Mouse (Mus musculus) brown adipose tissue, adult 24 weeks (tissue): ENCODE measurements around the gene Dennd2a. TPM values are rescaled to one million over a fixed set of nuclear protein-coding genes. Genes with fewer than 3 reads are reported as not detected.

Source experiments
- H3K27ac ChIP-seq: fragments of 200-500 bp; replicated peaks from 2 replicates; pipeline ENCODE4 v1.5.1; 2012; ENCODE audit warnings: low read depth, mild to moderate bottlenecking, low read length
- H3K4me1 ChIP-seq: fragments of 200-500 bp; 2 replicates; pipeline ENCODE4 v1.6.1; 2012; ENCODE audit warnings: low read length, mixed read lengths; ENCODE audit not compliant: control insufficient read depth, insufficient read depth, insufficient read length
- H3K4me3 ChIP-seq: fragments of 200-500 bp; 2 replicates; pipeline ENCODE4 v1.5.1; 2012; ENCODE audit warnings: low read depth, mild to moderate bottlenecking, low read length, moderate library complexity; ENCODE audit not compliant: insufficient read depth
- polyA plus RNA-seq: library from polyadenylated mRNA; stranded (reverse); fragments of >200 nt; gene quantifications from 2 replicates; pipeline ENCODE4 v1.2.4, GENCODE M21; 2012; ENCODE audit not compliant: missing spikeins, insufficient read depth, insufficient read length

The Dennd2a gene
- polyA plus RNA-seq, 1 experiment, result 1.7 TPM

DNA sequence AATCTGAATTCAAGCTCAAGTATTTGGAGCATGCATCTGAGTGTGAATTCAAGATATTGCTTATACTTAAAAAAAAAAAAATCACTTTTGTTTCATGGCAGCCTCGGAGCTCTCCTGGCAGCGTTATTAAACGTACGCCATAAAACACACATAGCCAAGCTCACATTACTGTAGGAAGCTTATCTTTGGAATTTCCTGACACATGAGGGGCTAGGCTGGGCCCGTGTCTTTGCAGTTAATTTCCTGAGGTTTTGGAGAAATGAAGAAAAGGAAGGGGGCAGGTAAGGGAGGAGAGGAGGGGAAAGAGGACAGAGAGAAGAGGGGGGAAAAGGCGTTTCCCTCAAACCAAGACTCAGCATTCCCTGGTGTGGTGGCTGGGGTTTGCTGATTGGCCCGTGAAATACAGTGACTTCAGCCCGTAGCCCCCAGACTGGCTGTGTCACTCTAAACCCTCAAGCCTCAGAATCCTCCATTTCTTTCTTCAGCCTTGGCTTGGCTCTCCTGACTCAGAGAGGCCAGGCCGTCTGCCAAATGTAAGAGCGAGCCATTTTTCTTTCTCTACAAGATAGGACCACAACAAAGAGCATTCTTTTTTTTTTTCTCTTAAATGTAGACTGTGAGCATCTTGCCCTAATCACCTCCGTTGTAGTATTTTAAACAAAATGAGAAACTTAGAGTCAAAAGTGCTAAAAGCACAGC lies 42.5 kb downstream of the Dennd2a start:
- H3K27ac ChIP-seq, result no peak overlapping the region
- no peak overlapping the region for H3K4me3 ChIP-seq
- H3K4me1 ChIP-seq, result no peaks in the 10 kb centered on the region; the same call in 1 of the 2 replicates

DNA sequence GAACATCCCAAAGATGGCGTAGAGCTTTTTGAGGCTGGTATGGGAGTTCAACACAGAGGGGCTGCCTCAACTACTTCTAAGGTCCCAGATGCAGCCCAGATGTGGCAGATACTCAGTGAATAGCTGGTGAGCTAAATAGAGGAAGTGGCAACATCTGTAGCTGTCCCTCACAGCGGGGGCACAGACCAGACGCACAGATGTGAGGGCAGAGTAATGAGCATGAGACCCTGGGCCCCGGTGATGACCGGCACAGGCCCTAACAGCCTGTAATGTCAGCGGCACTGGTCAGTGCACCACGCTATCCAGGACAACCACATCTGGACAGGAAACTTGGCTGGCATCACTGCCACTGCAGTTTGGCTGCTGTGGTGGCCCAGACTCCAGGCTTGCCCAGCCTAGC lies 54.2 kb downstream of the Dennd2a start:
- Histone ChIP-seq H3K4me1 (no peaks in the 10 kb centered on the region), H3K27ac (no peak overlapping the region), H3K4me3 (no peak overlapping the region)

- no peak overlapping the region for H3K27ac ChIP-seq
- 0 out of 2 replicates have a peak, but pooled peaks cover 3% of the 10 kb centered on the region for H3K4me1 ChIP-seq
- no peak overlapping the region for H3K4me3 ChIP-seq
Observed at GRCm38 (mm10) chr6:39497165-39497564, 60.5 kb downstream of the Dennd2a start.

GRCm38 (mm10) chr6:39493129-39493714 lies 64.4 kb downstream of the Dennd2a start:
- H3K4me3 ChIP-seq, result no peak overlapping the region
- H3K27ac ChIP-seq, result no peak overlapping the region
- H3K4me1 ChIP-seq, result 0 out of 2 replicates have a peak, but pooled peaks cover 3% of the 10 kb centered on the region

- Histone ChIP-seq H3K4me3 (no peak overlapping the region), H3K4me1 (0 out of 2 replicates have a peak, but pooled peaks cover 3% of the 10 kb centered on the region), H3K27ac (no peak overlapping the region)
Observed at GRCm38 (mm10) chr6:39492161-39492560, 65.5 kb downstream of the Dennd2a start.

DNA sequence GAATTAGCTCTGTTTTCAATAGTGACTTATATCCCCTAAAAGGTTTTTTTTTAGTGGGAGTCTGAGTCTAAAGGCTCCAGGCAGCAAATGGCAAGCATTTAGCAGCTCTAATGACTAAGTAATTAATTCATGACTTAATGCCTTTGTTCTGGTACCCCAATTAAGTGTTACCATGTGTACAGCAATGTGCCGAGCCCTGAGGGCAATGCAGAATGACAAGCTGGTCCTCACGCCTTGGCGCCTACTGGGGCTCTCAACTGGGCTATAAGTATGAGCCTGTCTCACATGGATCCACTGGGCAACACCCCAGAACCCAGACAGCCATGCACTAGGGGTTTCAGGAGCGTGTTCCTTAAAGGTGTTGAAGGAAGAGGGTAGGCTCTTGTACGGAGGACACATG lies 66.5 kb downstream of the Dennd2a start:
- Histone ChIP-seq H3K4me1 (0 out of 2 replicates have a peak, but pooled peaks cover 3% of the 10 kb centered on the region), H3K27ac (no peak overlapping the region), H3K4me3 (no peak overlapping the region)

DNA sequence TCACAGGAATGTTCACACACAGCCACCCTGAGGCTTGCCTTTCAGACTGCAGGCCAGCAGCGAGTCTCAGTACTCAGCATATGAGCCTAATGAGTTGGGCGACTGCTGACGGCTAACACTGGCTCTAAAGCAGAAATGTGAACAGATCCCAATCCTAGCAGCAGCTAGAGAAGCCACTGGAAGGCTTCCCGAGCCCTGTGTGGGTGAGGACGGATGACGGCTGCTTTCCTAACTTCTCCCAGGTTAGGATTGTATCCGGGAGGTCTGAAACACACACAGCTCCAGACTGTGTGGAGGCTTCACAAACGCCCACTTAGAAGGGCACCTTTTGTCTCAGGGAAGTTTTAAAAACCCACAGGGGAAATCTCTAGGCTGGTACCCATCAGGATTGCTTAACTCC lies 69.4 kb downstream of the Dennd2a start:
- H3K4me3 ChIP-seq, result no peak overlapping the region
- 0 out of 2 replicates have a peak, but pooled peaks cover 3% of the 10 kb centered on the region for H3K4me1 ChIP-seq
- no peak overlapping the region for H3K27ac ChIP-seq

GRCm38 (mm10) chr6:39483656-39484055 lies 74.0 kb downstream of the Dennd2a start:
- Histone ChIP-seq H3K27ac (no peak overlapping the region), H3K4me3 (no peak overlapping the region), H3K4me1 (no peaks in the 10 kb centered on the region)

DNA sequence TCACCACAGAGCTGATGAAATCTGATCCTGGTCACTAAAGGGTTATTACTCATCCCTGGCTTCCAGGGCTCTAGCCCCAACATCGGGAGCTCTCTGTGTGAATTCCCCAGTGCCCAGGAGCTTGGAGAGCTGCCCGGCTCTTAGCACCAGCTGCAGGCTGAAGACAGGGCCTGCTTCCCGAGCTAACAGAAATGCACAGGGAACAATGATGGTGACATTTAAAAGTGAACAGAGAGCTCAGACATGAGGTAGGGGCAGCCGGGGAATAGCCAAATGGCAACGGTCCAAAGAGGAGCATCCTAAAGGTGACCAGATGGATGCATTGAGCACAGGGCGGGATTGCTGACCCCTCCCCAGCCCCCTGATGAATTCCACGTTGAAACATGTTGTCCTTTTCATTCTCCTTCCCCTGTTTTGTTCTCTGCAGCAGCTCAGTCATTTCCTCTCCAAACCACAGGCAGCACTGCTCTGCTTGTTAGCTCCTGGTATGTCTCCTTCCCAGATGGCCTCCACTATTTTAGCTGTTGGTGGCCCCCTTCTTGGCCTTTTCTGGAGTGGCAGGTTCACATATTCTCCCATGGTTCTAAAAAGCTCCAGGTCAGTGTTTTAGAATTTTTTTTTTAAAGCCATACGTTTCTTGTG lies 79.0 kb downstream of the Dennd2a start:
- H3K4me3 ChIP-seq, result no peak overlapping the region
- H3K27ac ChIP-seq, result no peak overlapping the region
- no peaks in the 10 kb centered on the region for H3K4me1 ChIP-seq

DNA sequence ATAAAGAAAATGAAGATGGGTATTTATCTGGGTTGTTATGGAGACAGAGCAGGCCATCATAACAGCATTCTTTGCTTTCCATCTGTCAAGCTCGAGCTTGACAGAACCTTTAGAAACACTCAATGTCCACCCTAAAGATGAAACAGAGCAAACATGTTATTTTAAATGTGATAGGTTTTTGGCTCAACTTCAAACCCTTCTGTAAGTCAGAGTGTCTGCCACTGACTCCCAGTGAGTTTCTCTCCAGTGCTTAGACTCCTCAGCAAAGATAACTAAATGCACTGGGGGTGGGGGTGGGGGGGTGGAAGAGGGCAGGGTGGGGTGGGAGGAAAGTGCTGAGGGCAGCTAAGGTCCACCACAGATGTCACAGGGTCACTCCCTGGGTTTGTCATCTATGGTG lies 81.0 kb downstream of the Dennd2a start:
- H3K4me1 ChIP-seq, result 0 out of 2 replicates have a peak, but pooled peaks cover 2% of the 10 kb centered on the region
- H3K27ac ChIP-seq, result no peak overlapping the region
- H3K4me3 ChIP-seq, result no peak overlapping the region

- no peak overlapping the region for H3K27ac ChIP-seq
Observed at GRCm38 (mm10) chr6:39474424-39474823, 83.2 kb downstream of the Dennd2a start.

DNA sequence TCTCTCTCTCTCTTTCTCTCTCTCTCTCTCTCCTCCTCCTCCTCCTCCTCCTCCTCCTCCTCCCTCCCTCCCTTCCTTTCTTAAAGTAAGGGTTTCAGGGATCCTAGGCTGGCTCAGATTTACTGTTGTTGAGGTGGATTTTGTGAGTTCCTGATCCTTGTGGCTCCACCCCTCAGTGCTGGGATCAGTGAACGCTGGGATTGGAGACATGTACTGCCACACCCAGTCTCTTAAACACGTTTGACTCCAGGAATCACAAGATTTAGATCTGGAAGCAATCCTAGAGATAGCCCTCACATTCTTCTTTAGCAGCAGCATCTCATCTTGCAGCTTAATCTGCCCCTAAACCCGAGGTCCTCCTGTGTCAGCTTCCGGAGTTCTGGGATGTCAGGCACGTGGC lies 84.8 kb downstream of the Dennd2a start:
- no peak overlapping the region for H3K4me3 ChIP-seq
- no peak overlapping the region for H3K27ac ChIP-seq
- H3K4me1 ChIP-seq, result 0 out of 2 replicates have a peak, but pooled peaks cover 2% of the 10 kb centered on the region

More at GRCm38 (mm10) chr6:39474424-39474823, 83.2 kb downstream of the Dennd2a start:
- Histone ChIP-seq H3K4me1 (0 out of 2 replicates have a peak, but pooled peaks cover 2% of the 10 kb centered on the region), H3K4me3 (no peak overlapping the region)

- no peak overlapping the region for H3K4me3 ChIP-seq
- no peak overlapping the region for H3K27ac ChIP-seq
- H3K4me1 ChIP-seq, result 0 out of 2 replicates have a peak, but pooled peaks cover 2% of the 10 kb centered on the region
Observed at GRCm38 (mm10) chr6:39472271-39472670, 85.4 kb downstream of the Dennd2a start.

DNA sequence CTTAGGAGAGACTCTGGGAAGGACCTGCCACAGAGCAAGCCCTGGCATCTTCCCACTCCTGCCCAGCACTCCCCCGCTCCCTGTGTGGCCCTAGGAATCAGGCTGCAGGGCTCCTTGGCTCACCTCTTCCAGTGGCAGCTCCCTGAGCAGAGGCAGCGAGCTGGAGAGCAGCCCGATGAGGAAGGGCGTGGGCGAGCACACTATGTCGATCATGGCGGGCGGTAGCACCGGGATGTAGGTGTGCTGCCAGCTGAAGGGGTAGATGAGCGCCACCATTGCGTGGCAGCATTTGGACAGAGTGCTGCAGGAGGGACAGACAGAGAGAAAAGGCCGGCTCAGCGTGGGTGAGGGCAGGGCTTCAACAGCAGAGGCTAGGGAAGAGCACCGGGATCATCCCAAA lies 87.6 kb downstream of the Dennd2a start:
- H3K4me3 ChIP-seq, result no peak overlapping the region
- H3K27ac ChIP-seq, result no peak overlapping the region
- 0 out of 2 replicates have a peak, but pooled peaks cover 2% of the 10 kb centered on the region for H3K4me1 ChIP-seq

GRCm38 (mm10) chr6:39469427-39469826 lies 88.2 kb downstream of the Dennd2a start:
- Histone ChIP-seq H3K4me3 (no peak overlapping the region), H3K27ac (no peak overlapping the region), H3K4me1 (0 out of 2 replicates have a peak, but pooled peaks cover 2% of the 10 kb centered on the region)
